Mouse (Mus musculus) embryonic stem cell, embryonic (primary cell): Measurements from ENCODE around the gene Clic4.

ENCODE experiments used
- CTCF ChIA-PET, 4 experiments: fragments of 300-600 bp in 2 of 4; fragments of 350-600 bp in 2 of 4; sonication (Branson Sonifier 250); formaldehyde crosslinking; loops; one replicate each; lab custom pipeline; 2022; ENCODE audit warnings: inconsistent platforms in 2 of 4; lab: Charles Lee
- POLR2A ChIA-PET, 4 experiments: fragments of 300-600 bp in 2 of 4; fragments of 350-600 bp in 2 of 4; sonication (Branson Sonifier 250); formaldehyde crosslinking; loops; one replicate each; lab custom pipeline; 2022; ENCODE audit warnings: antibody characterized with exemption in 4 of 4, inconsistent platforms in 1 of 4; lab: Charles Lee

Clic4 gene

DNA sequence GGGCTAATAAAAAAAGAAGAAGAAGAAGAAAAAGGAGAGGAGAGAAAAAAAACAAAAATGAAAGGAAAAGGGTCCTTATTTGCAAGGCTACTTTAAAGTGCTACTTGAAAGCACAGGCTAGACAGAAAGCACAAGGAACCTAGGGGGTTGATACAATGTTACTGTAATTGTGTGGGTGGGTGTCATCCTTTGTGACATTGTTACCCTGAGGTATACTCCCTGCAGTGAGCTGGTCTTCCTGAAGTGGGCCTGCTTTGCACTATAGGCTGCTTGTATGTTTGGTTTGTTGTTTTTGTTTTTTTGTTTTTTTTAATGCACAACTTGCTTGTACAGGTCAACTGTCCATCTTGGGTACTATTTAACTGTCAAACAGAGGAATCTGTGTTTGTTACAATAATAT, 95.0 kb downstream of the Clic4 start:
- ChIA-PET CTCF (interaction anchor here in 2 of 4 experiments (0.6 to 3.1 kb wide), 6 partner anchors 27 to 298 kb away, joined by 3 to 9 read pairs (median 4); no protein-coding TSS in a partner anchor), POLR2A (interaction anchor here in 3 of 4 experiments (0.7 to 1.8 kb wide), 5 partner anchors 9 to 123 kb away, joined by 3 to 5 read pairs (median 3); no protein-coding TSS in a partner anchor)

DNA sequence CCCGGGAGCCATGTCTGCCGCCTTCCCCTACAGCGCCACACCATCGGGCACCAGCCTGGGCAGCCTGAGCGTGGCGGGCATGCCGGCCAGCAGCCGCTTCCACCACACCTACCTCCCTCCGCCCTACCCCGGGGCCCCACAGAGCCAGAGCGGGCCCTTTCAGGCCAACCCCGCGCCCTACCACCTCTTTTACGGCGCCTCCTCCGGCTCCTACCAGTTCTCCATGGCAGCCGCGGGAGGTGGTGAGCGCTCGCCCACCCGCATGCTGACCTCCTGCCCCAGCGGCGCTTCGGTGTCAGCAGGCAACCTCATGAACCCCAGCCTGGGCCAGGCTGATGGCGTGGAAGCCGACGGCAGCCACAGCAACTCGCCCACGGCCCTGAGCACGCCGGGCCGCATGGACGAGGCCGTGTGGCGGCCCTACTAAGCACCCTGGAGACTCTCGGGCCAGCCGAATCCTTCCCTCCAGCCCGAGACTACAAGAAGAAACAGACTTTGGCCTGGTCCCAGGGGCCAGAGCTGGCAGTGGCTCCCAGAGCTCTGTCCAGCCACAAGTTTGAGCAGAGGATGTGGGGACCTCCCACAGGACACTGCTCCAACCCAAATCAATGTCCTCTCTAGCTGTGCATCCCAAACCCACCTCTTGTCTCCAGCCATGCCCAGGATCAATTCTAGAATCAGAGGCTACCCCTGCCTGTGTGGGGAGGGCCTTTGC, 97.1 kb downstream of the Clic4 start:
- CTCF ChIA-PET = interaction anchor here in 1 of 4 experiments (0.6 kb wide), 2 partner anchors 112 to 219 kb away, joined by 3 read pairs; no protein-coding TSS in a partner anchor
- POLR2A ChIA-PET = interaction anchor here in 2 of 4 experiments (0.6 to 1.0 kb wide), 5 partner anchors 8 to 202 kb away, joined by 3 to 5 read pairs (median 3); no protein-coding TSS in a partner anchor

DNA sequence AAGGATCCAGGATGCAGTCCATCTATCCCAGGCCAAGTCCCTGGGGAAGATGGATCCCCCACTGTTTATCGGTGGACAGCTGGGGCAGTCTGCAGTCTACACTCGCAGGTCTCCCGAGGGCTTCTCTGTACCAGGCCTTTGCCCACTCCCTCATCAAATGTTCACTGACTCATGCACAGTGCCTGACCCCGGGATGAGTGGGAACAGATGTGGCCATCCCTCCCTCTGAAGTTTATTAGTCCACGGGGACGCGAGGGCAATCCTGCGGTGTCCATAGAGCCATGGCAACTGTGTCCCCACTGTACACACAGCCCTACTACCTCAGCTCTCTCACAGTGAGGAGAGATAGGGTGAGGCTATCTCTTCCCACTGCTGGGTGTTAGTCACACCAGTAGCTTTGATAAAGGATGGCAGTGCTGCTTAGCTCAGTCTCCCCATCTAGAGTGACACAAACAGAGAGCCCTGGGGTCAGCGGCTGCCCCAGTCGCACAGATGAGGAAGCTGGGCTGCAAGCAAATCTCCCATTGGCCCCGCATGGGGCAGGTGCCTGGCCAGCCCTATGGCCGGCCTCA, 101.2 kb downstream of the Clic4 start:
- CTCF ChIA-PET = interaction anchor here in 1 of 4 experiments (0.6 kb wide), 1 partner anchor 71 kb away, joined by 3 read pairs; no protein-coding TSS in a partner anchor
- POLR2A ChIA-PET = interaction anchor here in 1 of 4 experiments (0.8 kb wide), 1 partner anchor 114 kb away, joined by 4 read pairs; no protein-coding TSS in a partner anchor

DNA sequence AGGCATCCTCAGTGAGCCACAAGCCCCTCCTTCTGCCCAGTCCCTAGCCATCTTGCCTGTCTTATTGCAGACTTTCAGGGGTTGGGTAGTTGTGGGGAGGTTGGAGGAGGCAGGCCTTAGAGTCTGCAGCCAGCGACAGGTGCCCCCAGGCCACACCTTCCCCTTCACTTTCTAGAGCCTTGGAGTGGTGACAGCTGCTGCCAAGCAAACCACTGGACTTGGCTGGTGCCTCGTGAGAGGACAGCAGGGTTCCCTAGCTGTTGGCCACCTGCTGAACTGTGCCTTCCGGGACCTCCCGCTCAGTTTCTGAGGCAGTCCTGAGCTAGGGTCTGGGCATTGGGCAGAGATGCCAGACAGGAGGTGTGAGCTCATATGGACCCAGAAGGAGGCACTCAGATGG, 103.1 kb downstream of the Clic4 start:
- ChIA-PET POLR2A (interaction anchor here in 3 of 4 experiments (0.5 to 3.4 kb wide), 8 partner anchors 11 to 214 kb away, joined by 3 to 14 read pairs (median 4); no protein-coding TSS in a partner anchor), CTCF (interaction anchor here in 2 of 4 experiments (1.0 to 1.2 kb wide), 4 partner anchors 9 to 84 kb away, joined by 3 to 4 read pairs (median 3); no protein-coding TSS in a partner anchor)

DNA sequence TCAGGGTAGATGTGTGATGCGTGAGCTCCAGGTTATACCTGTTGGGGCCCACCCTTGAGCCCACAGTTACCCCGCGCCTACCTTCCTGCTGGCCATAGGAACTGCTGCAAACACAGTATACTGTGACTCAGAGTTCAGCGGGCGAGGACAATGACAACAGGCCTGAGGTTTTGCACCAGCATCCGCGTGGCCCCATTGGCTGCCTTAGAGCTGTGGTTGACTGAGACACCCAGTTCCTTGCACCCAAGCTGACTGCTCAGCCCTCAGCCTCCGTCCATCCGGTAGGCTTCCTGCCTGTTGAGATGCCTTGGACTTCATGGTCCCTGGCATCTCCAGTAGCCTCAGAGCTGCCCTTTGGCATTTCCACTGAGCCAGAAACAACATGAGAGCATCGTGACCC, 103.5 kb downstream of the Clic4 start:
- CTCF ChIA-PET = interaction anchor here in 2 of 4 experiments (1.0 to 1.2 kb wide), 4 partner anchors 10 to 84 kb away, joined by 3 to 4 read pairs (median 3); no protein-coding TSS in a partner anchor
- POLR2A ChIA-PET = interaction anchor here in 3 of 4 experiments (0.5 to 3.4 kb wide), 9 partner anchors 10 to 214 kb away, joined by 3 to 14 read pairs (median 4); no protein-coding TSS in a partner anchor

DNA sequence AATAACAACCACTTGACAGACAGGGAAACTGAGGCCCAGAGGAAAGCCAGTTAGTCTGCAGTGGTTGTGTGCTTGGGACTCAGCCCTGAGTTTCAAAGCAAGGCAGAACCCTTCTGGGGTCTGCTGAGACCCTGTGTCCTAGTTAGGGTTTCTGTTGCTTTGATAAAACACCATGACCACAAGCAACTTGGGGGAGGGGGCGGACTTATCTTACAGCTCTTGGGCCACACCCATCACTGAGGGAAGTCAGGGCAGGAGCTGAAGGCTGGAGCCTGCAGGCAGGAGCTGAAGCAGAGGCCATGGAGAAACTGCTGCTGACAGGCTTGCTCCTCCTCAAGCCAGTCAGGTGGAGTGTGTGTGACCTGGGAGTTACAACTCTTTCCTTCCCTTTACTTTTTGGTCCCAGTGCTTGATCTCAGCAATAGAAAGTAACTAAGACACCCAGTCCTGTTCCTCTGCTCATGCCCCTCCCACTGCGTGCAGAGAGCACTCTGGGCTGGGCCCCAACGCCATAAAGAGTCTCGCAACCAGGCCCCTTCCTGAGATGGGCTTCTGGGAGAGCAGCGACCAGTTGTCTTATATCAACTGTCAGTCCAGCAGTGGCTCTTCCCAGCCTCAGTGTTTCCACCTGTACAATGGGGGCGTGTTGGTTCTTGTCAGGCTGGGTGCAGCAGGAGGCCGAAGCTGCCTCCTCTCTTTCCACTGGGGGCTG, 104.6 kb downstream of the Clic4 start:
- ChIA-PET CTCF (interaction anchor here in 3 of 4 experiments (1.0 to 1.4 kb wide), 11 partner anchors 11 to 243 kb away, joined by 3 to 6 read pairs (median 3); no protein-coding TSS in a partner anchor), POLR2A (interaction anchor here in 3 of 4 experiments (0.6 to 3.4 kb wide), 18 partner anchors 8 to 939 kb away, joined by 3 to 14 read pairs (median 4); partner anchors contain the start of gene Srrm1 (in 1 of the 3))

DNA sequence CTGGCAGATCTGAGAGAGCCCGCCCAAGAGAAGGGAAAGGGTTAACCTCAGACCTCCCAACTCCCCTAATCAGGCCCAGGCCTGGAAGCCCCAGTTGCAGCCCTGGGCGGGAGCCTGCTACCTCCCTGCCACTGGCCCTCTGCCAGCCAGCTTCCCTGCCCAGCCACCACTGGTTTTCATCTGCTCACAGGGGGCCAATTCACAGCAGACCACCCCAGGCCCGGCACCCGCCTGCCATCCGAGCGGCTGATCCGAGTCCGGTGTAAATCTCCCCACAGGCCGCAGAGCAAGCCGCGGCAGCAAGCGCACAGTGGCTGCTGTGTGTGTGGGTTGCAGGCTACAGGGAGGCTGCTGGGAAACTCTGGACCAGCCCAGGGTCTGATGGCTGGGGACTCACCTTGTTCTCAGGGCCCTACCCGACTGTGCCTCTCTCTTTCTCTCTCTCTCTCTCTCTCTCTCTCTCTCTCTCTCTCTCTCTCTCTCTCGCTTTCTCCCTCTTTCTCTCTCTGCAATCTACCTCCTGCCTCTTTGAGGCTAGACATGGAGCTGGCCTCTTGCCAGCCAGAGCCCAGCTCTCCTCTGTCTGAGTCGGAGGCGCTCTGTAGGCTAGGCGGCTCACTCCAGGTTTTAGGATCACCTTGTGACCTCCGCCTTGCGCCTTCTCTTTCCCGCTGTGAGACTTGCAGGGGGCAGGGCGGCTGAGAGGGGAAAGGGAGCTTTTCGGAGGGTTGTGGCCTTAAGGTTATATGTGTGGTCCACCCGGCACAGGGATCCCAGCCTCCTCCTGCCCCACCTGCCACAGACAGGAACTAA, 106.0 kb downstream of the Clic4 start:
- POLR2A ChIA-PET = interaction anchor here (0.5 to 3.4 kb wide), 33 partner anchors 8 to 1932 kb away, joined by 3 to 14 read pairs (median 4); partner anchors contain the start of genes Clic4 (in 1 of the 4), Rsrp1 (in 1 of the 4), Runx3 (in 1 of the 4) and Srrm1 (in 1 of the 4)
- CTCF ChIA-PET = interaction anchor here (0.5 to 2.0 kb wide), 24 partner anchors 8 to 543 kb away, joined by 3 to 10 read pairs (median 3); no protein-coding TSS in a partner anchor

DNA sequence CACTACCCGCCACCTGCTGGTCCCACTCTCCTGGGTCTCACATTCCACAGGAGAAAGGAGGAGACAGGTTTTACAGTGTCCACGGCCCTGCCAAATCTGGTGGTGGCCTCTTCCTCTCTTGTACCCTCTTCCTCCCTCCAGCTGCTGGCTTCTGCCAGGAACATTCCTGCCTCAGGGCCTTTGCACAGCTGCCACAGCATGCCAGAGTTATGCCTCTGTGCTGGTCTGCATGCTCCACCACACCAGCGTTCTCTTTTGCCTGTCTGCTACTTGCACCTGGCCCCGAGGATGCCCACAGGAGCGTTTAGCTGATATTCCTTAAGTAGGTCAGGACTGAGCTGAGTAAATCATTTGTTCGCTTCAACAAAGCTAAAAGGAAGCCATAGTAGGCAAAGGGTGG, 106.9 kb downstream of the Clic4 start:
- ChIA-PET CTCF (interaction anchor here in 3 of 4 experiments (0.6 to 2.0 kb wide), 9 partner anchors 13 to 857 kb away, joined by 3 to 10 read pairs (median 4); no protein-coding TSS in a partner anchor), POLR2A (interaction anchor here in 3 of 4 experiments (0.5 to 2.4 kb wide), 14 partner anchors 10 to 1931 kb away, joined by 3 to 9 read pairs (median 4); partner anchors contain the start of genes Rsrp1 (in 1 of the 3) and Srrm1 (in 1 of the 3))
